Mouse (Mus musculus) heart, adult 8-10 months (tissue): ENCODE data around the gene Smim9. TPM values are rescaled to one million over a fixed set of nuclear protein-coding genes. Genes with fewer than 3 reads are reported as not detected.

Experiments
- total RNA-seq, 4 experiments: library from RNA; stranded (reverse); gene quantifications; 2 replicates each; pipeline ENCODE4 v1.2.4; 2022

Gene Smim9
- total RNA-seq, 4 experiments from 2014 or later = not detected

Other genes starting within 250 kb of the Smim9 start
- 1 to 10 TPM; 1.2 to 1.9 (median 1.6) TPM for gene Gab3, start 78.3 kb downstream of the Smim9 start, total RNA-seq
- 10 to 100 TPM; 18.6 to 26.9 (median 22.4) TPM for gene Dkc1, start 67.9 kb downstream of the Smim9 start, total RNA-seq
- 10 to 100 TPM in 3 of 4 experiments, 1 to 10 TPM in 1; 8.0 to 12.3 (median 11.9) TPM for gene Mpp1, start 32.8 kb downstream of the Smim9 start, total RNA-seq
- 100 to 1,000 TPM; 187 to 194 (median 190) TPM for gene Fundc2, start 218.6 kb upstream of the Smim9 start, total RNA-seq
- 1 to 10 TPM; 1.0 to 1.7 (median 1.3) TPM for gene F8, start 218.8 kb upstream of the Smim9 start, total RNA-seq